Mouse (Mus musculus): ENCODE measurements around the gene Qtrt1. TPM values are rescaled to one million over a fixed set of nuclear protein-coding genes. Genes with fewer than 3 reads are reported as not detected.

Gene Qtrt1
- polyA plus RNA-seq, 1 experiment from 2014 or later: 30.8 TPM

GRCm38 (mm10) chr9:21469032-21470024, 57.7 kb downstream of the Qtrt1 start:
- no peaks in the 10 kb centered on the region for H3K9me3 ChIP-seq (ENCODE audit: control insufficient read depth, low read length)
- no peak overlapping the region for H3K9ac ChIP-seq (ENCODE audit: low read length)
- H3K36me3 ChIP-seq (ENCODE audit: control insufficient read depth, insufficient read depth, low read length): peaks cover 26% of the 10 kb centered on the region
- H3K4me3 ChIP-seq (ENCODE audit: low read depth, low read length): no peak overlapping the region
- ATAC-seq (ENCODE audit: low FRiP score, low TSS enrichment) (peak; percentile 30), DNase-seq (ENCODE audit: low spot score) (peak; percentile 53)
- H3K4me2 ChIP-seq (replicated peaks; ENCODE audit: low read depth): no peak overlapping the region
- no peak for TF ChIP-seq EP300 (optimal IDR thresholded peaks at IDR 0.05)
- TF ChIP-seq CTCF (IDR thresholded peaks at IDR 0.05; ENCODE audit: low read depth): peak; percentile 73
- no peaks in the 10 kb centered on the region for H3K27me3 ChIP-seq (ENCODE audit: control insufficient read depth, insufficient read depth, low read length)
- H3K4me1 ChIP-seq (replicated peaks; ENCODE audit: control insufficient read depth, insufficient read depth): no peaks in the 10 kb centered on the region
- H3K27ac ChIP-seq (replicated peaks): no peak overlapping the region
- WGBS: 78% methylated on average over 19 of the region's 20 CpGs

Other genes starting within 250 kb of the Qtrt1 start
- 2.5 and 3.0 TPM in 2 replicates for gene Pde4a, start 246.1 kb upstream of the Qtrt1 start, polyA plus RNA-seq (2015; fragmentation: Nextera tagmentation; extraction: Ambion mirVana)
- gene Keap1, start 172.5 kb upstream of the Qtrt1 start, polyA plus RNA-seq (2015; fragmentation: Nextera tagmentation; extraction: Ambion mirVana): 37.2 and 40.8 TPM in 2 replicates
- gene S1pr5, start 163.4 kb upstream of the Qtrt1 start, polyA plus RNA-seq (2015; fragmentation: Nextera tagmentation; extraction: Ambion mirVana): 4.7 and 5.0 TPM in 2 replicates
- gene Atg4d, start 146.5 kb upstream of the Qtrt1 start, polyA plus RNA-seq (2015; fragmentation: Nextera tagmentation; extraction: Ambion mirVana): 38.6 and 41.7 TPM in 2 replicates
- gene Kri1, start 123.9 kb upstream of the Qtrt1 start, polyA plus RNA-seq (2015; fragmentation: Nextera tagmentation; extraction: Ambion mirVana): 6.7 and 7.9 TPM in 2 replicates
- 23.1 and 28.0 TPM in 2 replicates for gene Cdkn2d, start 120.4 kb upstream of the Qtrt1 start, polyA plus RNA-seq (2015; fragmentation: Nextera tagmentation; extraction: Ambion mirVana)
- 84.9 and 90.6 TPM in 2 replicates for gene Ap1m2, start 99.5 kb upstream of the Qtrt1 start, polyA plus RNA-seq (2015; fragmentation: Nextera tagmentation; extraction: Ambion mirVana)
- 55.2 and 62.6 TPM in 2 replicates for gene Slc44a2, start 91.1 kb upstream of the Qtrt1 start, polyA plus RNA-seq (2015; fragmentation: Nextera tagmentation; extraction: Ambion mirVana)
- 41.4 and 45.2 TPM in 2 replicates for gene Ilf3, start 44.0 kb upstream of the Qtrt1 start, polyA plus RNA-seq (2015; fragmentation: Nextera tagmentation; extraction: Ambion mirVana)
- gene Dnm2, start 13.1 kb downstream of the Qtrt1 start, polyA plus RNA-seq (2015; fragmentation: Nextera tagmentation; extraction: Ambion mirVana): 76.0 and 78.4 TPM in 2 replicates
- gene Tmed1, start 98.4 kb downstream of the Qtrt1 start, polyA plus RNA-seq (2015; fragmentation: Nextera tagmentation; extraction: Ambion mirVana): 40.7 and 41.0 TPM in 2 replicates
- 1.8 and 2.0 TPM in 2 replicates for gene AB124611, start 114.3 kb downstream of the Qtrt1 start, polyA plus RNA-seq (2015; fragmentation: Nextera tagmentation; extraction: Ambion mirVana)
- gene Carm1, start 135.1 kb downstream of the Qtrt1 start, polyA plus RNA-seq (2015; fragmentation: Nextera tagmentation; extraction: Ambion mirVana): 12.0 and 15.5 TPM in 2 replicates
- gene Timm29, start 180.9 kb downstream of the Qtrt1 start, polyA plus RNA-seq (2015; fragmentation: Nextera tagmentation; extraction: Ambion mirVana): 16.5 and 18.2 TPM in 2 replicates
- 22.5 and 25.5 TPM in 2 replicates for gene Yipf2, start 181.0 kb downstream of the Qtrt1 start, polyA plus RNA-seq (2015; fragmentation: Nextera tagmentation; extraction: Ambion mirVana)
- 27.2 and 29.0 TPM in 2 replicates for gene Smarca4, start 204.3 kb downstream of the Qtrt1 start, polyA plus RNA-seq (2015; fragmentation: Nextera tagmentation; extraction: Ambion mirVana)

All from stomach, postnatal 0 days (tissue).